Mouse (Mus musculus) forebrain, embryonic 13.5 days (tissue): ENCODE measurements around the gene Tatdn3. TPM values are rescaled to one million over a fixed set of nuclear protein-coding genes. Genes with fewer than 3 reads are reported as not detected.

ENCODE experiments used
- ATAC-seq: fragments of 200-750 bp; cut with Nextera tagmentation; 2 replicates; pipeline ENCODE4 v1.8.0; 2017
- H3K27ac ChIP-seq: fragments of 300-500 bp; sonication (generic); 2 replicates; pipeline ENCODE4 v1.5.1; 2015; ENCODE audit warnings: inconsistent platforms, mild to moderate bottlenecking, moderate library complexity
- H3K27me3 ChIP-seq: fragments of 300-500 bp; sonication (generic); 2 replicates; pipeline ENCODE4 v1.6.1; 2015; ENCODE audit warnings: mild to moderate bottlenecking, inconsistent platforms
- H3K36me3 ChIP-seq: fragments of 300-500 bp; sonication (generic); 2 replicates; pipeline ENCODE4 v1.6.1; 2015; ENCODE audit warnings: mild to moderate bottlenecking, inconsistent platforms; ENCODE audit not compliant: poor library complexity, severe bottlenecking
- H3K4me1 ChIP-seq: fragments of 300-500 bp; sonication (generic); 2 replicates; pipeline ENCODE4 v1.6.1; 2015; ENCODE audit warnings: inconsistent platforms
- H3K4me2 ChIP-seq: fragments of 300-500 bp; sonication (generic); 2 replicates; pipeline ENCODE4 v1.6.1; 2015; ENCODE audit warnings: inconsistent platforms, mild to moderate bottlenecking, moderate library complexity
- H3K4me3 ChIP-seq: fragments of 300-500 bp; sonication (generic); 2 replicates; pipeline ENCODE4 v1.5.1; 2015; ENCODE audit warnings: mild to moderate bottlenecking, inconsistent platforms
- H3K9ac ChIP-seq: fragments of 300-500 bp; sonication (generic); 2 replicates; pipeline ENCODE4 v1.6.1; 2015; ENCODE audit warnings: mild to moderate bottlenecking, inconsistent platforms
- H3K9me3 ChIP-seq: fragments of 300-500 bp; sonication (generic); replicated peaks from 2 replicates; pipeline ENCODE4 v1.6.1; 2016; ENCODE audit warnings: inconsistent platforms
- WGBS: fragments of 180-500 bp; shearing (Covaris S2); methylation state at CpG from one replicate; pipeline ENCODE4 v1.1.7; 2015; 5-methylcytosine and 5-hydroxymethylcytosine counted together
- polyA plus RNA-seq: library from polyadenylated mRNA; unstranded; fragments of >200 nt; fragmentation: Nextera tagmentation; extraction: Ambion mirVana; gene quantifications from 2 replicates; pipeline ENCODE4 v1.2.1, GENCODE M21; 2015

Tatdn3 gene
- 10.5 and 12.5 TPM in 2 replicates for polyA plus RNA-seq

GRCm38 (mm10) chr1:191062781-191063485 is at the start of gene Tatdn3, which contains the start of gene Nsl1:
Gene Tatdn3 (minus strand): TSS chr1:191062932.
Gene Nsl1 (plus strand): TSS chr1:191063012.
- no peaks in the 10 kb centered on the region for H3K27me3 ChIP-seq
- ATAC-seq, result peak; percentile 93
- WGBS, result under 1% methylated on average over 56 of the region's 56 CpGs
- H3K4me3 ChIP-seq, result peak within 1 kb of the TSS; percentile 89
- H3K4me2 ChIP-seq, result peak within 1 kb of the TSS; percentile 87
- H3K9me3 ChIP-seq, result no peaks in the 10 kb centered on the region
- peak within 1 kb of the TSS; percentile 66 for H3K27ac ChIP-seq
- peaks cover 19% of the 10 kb centered on the region for H3K4me1 ChIP-seq
- peaks cover 20% of the 10 kb centered on the region for H3K36me3 ChIP-seq
- H3K9ac ChIP-seq, result peak within 1 kb of the TSS; percentile 74

DNA sequence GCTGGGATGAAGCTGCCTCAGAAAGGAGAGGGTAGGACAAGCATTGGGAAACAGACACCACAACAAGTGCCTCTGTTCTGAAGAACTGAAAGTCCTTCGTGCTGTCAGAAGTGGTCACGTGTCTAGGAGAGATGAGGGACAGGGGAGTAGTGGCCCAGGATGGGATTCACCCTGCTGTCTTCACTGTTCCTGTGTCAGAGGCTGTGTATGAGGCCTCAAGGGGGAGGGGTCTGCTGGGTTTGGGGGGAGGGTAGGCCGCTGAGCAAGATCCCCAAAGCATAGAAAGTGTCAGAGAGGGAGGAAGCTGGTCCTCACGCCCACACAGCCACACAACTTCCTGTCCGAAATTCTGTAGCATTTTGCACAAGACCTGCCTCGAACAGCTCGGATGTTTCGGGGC is 48.4 kb upstream of the Tatdn3 start:
- no peaks in the 10 kb centered on the region for H3K36me3 ChIP-seq
- 63% methylated on average over 8 of the region's 8 CpGs for WGBS
- H3K4me2 ChIP-seq, result no peak overlapping the region
- no peaks in the 10 kb centered on the region for H3K27me3 ChIP-seq
- no peak for ATAC-seq
- H3K4me3 ChIP-seq, result no peak overlapping the region
- no peaks in the 10 kb centered on the region for H3K9me3 ChIP-seq
- no peak overlapping the region for H3K27ac ChIP-seq
- no peak overlapping the region for H3K9ac ChIP-seq
- no peaks in the 10 kb centered on the region for H3K4me1 ChIP-seq

- Histone ChIP-seq H3K36me3 (no peaks in the 10 kb centered on the region), H3K4me1 (no peaks in the 10 kb centered on the region), H3K27me3 (no peaks in the 10 kb centered on the region), H3K9me3 (no peaks in the 10 kb centered on the region), H3K4me3 (no peak overlapping the region), H3K9ac (no peak overlapping the region), H3K4me2 (no peak overlapping the region), H3K27ac (no peak overlapping the region)
- no peak for ATAC-seq
- 90% methylated on average over 9 of the region's 9 CpGs for WGBS
Observed at GRCm38 (mm10) chr1:191109907-191110306, 47.2 kb upstream of the Tatdn3 start.

DNA sequence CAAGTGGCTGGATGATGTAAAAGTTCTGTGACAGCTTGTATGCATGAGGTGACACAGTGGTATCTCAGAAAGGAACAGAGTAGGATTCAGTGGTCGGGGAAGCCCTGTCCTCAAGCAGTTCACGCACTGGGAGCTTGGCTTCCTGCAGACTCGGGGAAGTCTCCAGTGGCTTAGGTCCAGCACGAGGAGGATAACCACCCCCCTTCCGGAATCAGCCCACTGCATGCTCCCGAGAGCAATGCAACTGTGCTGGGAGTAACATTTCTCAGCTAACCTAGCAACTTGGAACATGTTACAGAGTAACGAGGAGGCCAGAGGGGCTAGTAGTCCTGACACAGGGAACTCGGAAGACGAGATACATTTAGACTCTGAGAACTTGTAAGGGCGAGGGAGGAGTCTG is 44.6 kb upstream of the Tatdn3 start:
- H3K4me2 ChIP-seq, result no peak overlapping the region
- no peaks in the 10 kb centered on the region for H3K36me3 ChIP-seq
- no peaks in the 10 kb centered on the region for H3K9me3 ChIP-seq
- ATAC-seq, result no peak
- no peak overlapping the region for H3K4me3 ChIP-seq
- H3K9ac ChIP-seq, result no peak overlapping the region
- H3K27me3 ChIP-seq, result no peaks in the 10 kb centered on the region
- H3K27ac ChIP-seq, result no peak overlapping the region
- 74% methylated on average over 10 of the region's 10 CpGs for WGBS
- H3K4me1 ChIP-seq, result no peaks in the 10 kb centered on the region

- Histone ChIP-seq H3K27me3 (0 out of 2 replicates have a peak, but pooled peaks cover 7% of the 10 kb centered on the region), H3K36me3 (no peaks in the 10 kb centered on the region), H3K4me2 (no peak overlapping the region), H3K9me3 (no peaks in the 10 kb centered on the region), H3K4me1 (no peaks in the 10 kb centered on the region), H3K27ac (no peak overlapping the region), H3K4me3 (no peak overlapping the region), H3K9ac (no peak overlapping the region)
- no peak for ATAC-seq
- WGBS, result 85% methylated on average over 9 of the region's 9 CpGs
Observed at GRCm38 (mm10) chr1:191105246-191105645, 42.5 kb upstream of the Tatdn3 start.

- no peak overlapping the region for H3K4me2 ChIP-seq
- WGBS, result 86% methylated on average over 15 of the region's 15 CpGs
- H3K36me3 ChIP-seq, result no peaks in the 10 kb centered on the region
- H3K27ac ChIP-seq, result no peak overlapping the region
- H3K4me1 ChIP-seq, result peaks cover 6% of the 10 kb centered on the region; the same call in 1 of the 2 replicates
- no peak overlapping the region for H3K9ac ChIP-seq
- H3K27me3 ChIP-seq, result peaks cover 26% of the 10 kb centered on the region
- H3K9me3 ChIP-seq, result no peaks in the 10 kb centered on the region
- H3K4me3 ChIP-seq, result no peak overlapping the region
- no peak for ATAC-seq
Observed at GRCm38 (mm10) chr1:191102730-191103370, 40.1 kb upstream of the Tatdn3 start.

- H3K4me3 ChIP-seq, result no peak overlapping the region
- WGBS, result 79% methylated on average over 5 of the region's 5 CpGs
- ATAC-seq, result no peak
Observed at GRCm38 (mm10) chr1:191099772-191100291, 37.1 kb upstream of the Tatdn3 start.

DNA sequence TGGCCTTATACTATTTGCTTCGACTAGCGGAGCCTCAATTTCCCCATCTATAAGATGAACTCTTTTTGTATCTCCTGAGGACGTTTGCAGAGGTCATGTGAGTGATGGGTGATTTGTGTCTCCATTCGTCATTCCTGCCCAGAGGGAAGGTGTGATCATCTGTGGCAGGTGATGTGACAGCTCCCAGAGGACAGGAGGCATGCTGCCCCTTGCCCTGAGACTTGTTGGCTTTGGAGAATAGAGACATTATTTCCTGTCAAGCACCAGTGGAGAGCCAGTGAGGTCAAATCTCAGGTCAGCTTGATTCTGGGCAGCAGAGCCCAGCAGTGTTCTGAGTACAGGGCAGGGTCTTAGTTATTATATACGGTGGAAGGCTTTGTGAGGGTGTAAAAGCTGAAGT is 36.4 kb upstream of the Tatdn3 start:
- Histone ChIP-seq H3K27me3 (peaks cover 36% of the 10 kb centered on the region), H3K4me3 (no peak overlapping the region), H3K9ac (no peak overlapping the region), H3K36me3 (no peaks in the 10 kb centered on the region), H3K9me3 (no peaks in the 10 kb centered on the region), H3K27ac (no peak overlapping the region), H3K4me1 (peaks cover 12% of the 10 kb centered on the region; the same call in 1 of the 2 replicates), H3K4me2 (peak overlapping the region; percentile 99)
- no peak for ATAC-seq
- 41% methylated on average over 5 of the region's 5 CpGs for WGBS

More at GRCm38 (mm10) chr1:191099772-191100291, 37.1 kb upstream of the Tatdn3 start:
- Histone ChIP-seq H3K4me1 (peaks cover 12% of the 10 kb centered on the region; the same call in 1 of the 2 replicates), H3K4me2 (no peak overlapping the region), H3K27ac (no peak overlapping the region), H3K27me3 (peaks cover 36% of the 10 kb centered on the region), H3K9ac (no peak overlapping the region), H3K9me3 (no peaks in the 10 kb centered on the region), H3K36me3 (no peaks in the 10 kb centered on the region)

DNA sequence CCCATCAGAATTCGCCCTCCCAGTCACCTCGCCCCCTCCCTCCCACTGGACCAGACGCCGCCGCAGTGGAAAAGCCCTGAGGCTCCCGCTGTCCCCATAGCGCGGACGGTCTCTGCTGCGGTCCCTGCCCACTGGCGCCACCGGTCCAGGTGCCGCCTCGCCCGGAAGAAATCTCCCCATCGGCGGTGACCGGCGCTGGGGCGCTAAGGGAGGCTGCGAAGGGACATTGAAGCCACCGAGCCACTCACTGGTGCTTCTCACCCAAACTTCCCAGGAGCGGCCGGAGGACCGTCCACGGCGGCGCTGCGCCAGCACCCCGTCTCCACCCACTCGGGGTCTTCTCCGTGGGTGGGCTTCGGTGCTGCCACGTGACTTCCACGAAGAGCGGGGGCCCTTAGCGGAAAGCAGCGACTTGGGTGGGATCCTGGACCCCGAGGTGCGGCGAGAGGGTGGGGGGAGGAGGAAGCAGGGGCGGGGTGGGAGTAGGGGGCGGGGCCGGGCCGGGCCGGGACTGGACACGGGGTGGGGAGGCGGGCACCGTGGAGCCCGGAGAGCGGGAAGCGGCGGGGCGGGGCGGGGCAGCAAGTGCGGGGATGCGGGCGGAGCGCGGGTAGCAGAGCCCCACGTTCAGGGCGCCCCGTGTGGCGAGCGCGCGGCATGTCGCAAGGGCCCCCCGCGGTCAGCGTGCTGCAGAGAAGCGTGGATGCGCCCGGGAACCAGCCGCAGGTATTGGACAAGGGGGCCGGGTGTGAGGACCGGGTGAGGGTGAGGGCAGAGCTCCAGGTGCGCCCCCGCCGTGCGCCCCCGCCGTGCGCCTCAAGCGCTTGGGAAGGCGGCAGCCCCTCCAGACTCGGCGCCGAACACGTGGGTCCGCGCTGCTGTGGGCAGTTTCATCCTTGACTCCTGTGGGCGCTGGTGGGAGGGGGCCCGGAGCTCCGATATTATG is 35.3 kb upstream of the Tatdn3 start, which contains the start of gene Batf3:
TSS of gene Batf3 (plus strand) at position 46 of the 946 bp plus-strand sequence.
- WGBS, result under 1% methylated on average over 73 of the region's 95 CpGs
- H3K4me2 ChIP-seq, result peak within 1 kb of the TSS; percentile 99
- H3K4me1 ChIP-seq, result peaks cover 12% of the 10 kb centered on the region; the same call in 1 of the 2 replicates

GRCm38 (mm10) chr1:191096871-191097681 is 34.3 kb upstream of the Tatdn3 start:
- WGBS, result 58% methylated on average over 14 of the region's 14 CpGs
- peak overlapping the region; percentile 99 for H3K4me2 ChIP-seq
- H3K9ac ChIP-seq, result peak overlapping the region; percentile 64; the same call in 1 of the 2 replicates
- peak overlapping the region; percentile 60 for H3K4me3 ChIP-seq
- H3K4me1 ChIP-seq, result peaks cover 12% of the 10 kb centered on the region; the same call in 1 of the 2 replicates
- no peaks in the 10 kb centered on the region for H3K9me3 ChIP-seq
- no peaks in the 10 kb centered on the region for H3K36me3 ChIP-seq
- ATAC-seq, result peak; percentile 36; the same call in 1 of the 2 replicates
- H3K27me3 ChIP-seq, result peaks cover 36% of the 10 kb centered on the region
- H3K27ac ChIP-seq, result no peak overlapping the region

More for the DNA sequence above, 35.3 kb upstream of the Tatdn3 start, which contains the start of gene Batf3:
- H3K27me3 ChIP-seq, result peaks cover 36% of the 10 kb centered on the region
- peak within 1 kb of the TSS; percentile 64 for H3K9ac ChIP-seq
- peak; percentile 75 for ATAC-seq
- peak within 1 kb of the TSS; percentile 60 for H3K4me3 ChIP-seq
- H3K9me3 ChIP-seq, result no peaks in the 10 kb centered on the region
- H3K36me3 ChIP-seq, result no peaks in the 10 kb centered on the region
- H3K27ac ChIP-seq, result no peak within 1 kb of the TSS

- Histone ChIP-seq H3K9me3 (no peaks in the 10 kb centered on the region), H3K9ac (no peak overlapping the region), H3K36me3 (no peaks in the 10 kb centered on the region), H3K27me3 (peaks cover 29% of the 10 kb centered on the region), H3K4me1 (peaks cover 12% of the 10 kb centered on the region; the same call in 1 of the 2 replicates), H3K27ac (no peak overlapping the region), H3K4me3 (no peak overlapping the region), H3K4me2 (no peak overlapping the region)
- WGBS, result 76% methylated on average over 9 of the region's 9 CpGs
- no peak for ATAC-seq
Observed at GRCm38 (mm10) chr1:191095019-191095418, 32.3 kb upstream of the Tatdn3 start.
